Mouse (Mus musculus): Measurements from ENCODE around the gene Rbms1. TPM values are rescaled to one million over a fixed set of nuclear protein-coding genes. Genes with fewer than 3 reads are reported as not detected.

Rbms1 gene
- total RNA-seq, 2 experiments from 2014 or later: 12.1 to 17.5 TPM

DNA sequence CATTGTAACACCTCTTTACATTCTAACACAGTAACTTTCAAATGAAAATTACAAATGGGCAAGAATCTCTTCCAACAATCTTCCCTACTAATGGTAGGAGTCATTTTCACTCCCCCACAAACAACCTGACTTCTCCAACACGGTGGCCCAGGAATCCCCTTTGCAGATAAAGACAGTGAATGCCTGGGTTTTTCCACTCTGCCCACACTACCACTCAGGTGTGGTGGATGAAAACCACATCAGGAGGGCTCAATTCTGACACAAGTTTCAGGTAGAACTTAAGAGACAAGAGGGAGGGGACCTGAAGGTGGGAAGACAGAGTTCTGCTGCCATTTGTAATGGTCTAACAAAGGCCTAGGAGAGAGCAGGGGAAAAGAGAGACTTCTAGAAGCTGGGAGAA is 97.1 kb downstream of the Rbms1 start:
- H3K27ac ChIP-seq: no peak overlapping the region
- H3K4me3 ChIP-seq: no peak overlapping the region
- no peak for TF ChIP-seq CTCF (conservative IDR thresholded peaks at IDR 0.05)
- DNase-seq (ENCODE audit: low spot score in 2 of 2): no peak

DNA sequence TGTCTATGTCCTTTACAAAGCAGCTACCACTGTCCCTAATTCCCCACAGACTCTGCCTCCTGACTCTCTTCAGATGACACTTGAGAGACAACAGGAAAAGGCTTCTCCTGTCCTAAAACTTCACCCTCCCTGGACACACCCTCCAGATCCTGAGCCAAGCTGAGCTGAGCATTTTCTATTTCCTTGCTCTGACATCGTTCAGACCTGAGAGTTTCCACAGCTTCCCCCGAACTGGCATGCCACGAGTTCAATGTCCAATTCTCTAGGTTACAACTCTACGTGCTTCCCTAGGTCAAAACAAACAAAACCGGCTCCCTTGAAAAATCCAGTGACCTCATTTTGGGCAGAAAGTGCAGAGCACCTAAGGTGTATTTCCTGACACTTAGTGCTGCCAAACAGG is 98.0 kb downstream of the Rbms1 start:
- TF ChIP-seq CTCF (conservative IDR thresholded peaks at IDR 0.05): no peak
- H3K4me3 ChIP-seq: no peak overlapping the region
- no peak overlapping the region for H3K27ac ChIP-seq
- no peak for DNase-seq (ENCODE audit: low spot score in 2 of 2)

DNA sequence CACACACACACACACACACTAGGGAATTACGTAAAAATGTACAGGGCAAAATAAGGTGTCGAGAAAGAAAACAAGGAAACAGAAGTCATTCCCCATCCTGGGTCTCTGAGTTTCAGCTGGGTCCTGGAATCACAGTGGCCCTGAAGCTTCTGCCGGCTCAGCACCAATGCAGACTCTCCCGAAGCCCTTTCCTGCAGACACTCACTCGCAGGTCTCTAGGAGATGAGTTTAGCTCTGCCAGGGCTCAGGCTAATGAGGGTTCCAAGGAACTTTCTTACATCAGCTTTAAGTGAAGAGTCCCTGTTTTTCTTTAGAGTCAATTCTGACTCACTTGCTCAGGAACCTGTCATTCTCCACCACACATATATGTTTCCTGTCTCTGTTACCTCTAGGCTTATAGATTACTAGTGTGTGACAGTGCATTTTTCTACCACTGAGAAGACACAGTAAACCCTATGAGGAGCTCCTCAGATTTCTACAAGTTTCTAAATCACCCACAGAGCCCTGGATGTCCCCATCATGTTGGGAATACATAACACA is 98.7 kb downstream of the Rbms1 start:
- no peak for TF ChIP-seq CTCF (conservative IDR thresholded peaks at IDR 0.05)
- no peak for DNase-seq (ENCODE audit: low spot score in 2 of 2)
- Histone ChIP-seq H3K4me3 (no peak overlapping the region), H3K27ac (no peak overlapping the region)

DNA sequence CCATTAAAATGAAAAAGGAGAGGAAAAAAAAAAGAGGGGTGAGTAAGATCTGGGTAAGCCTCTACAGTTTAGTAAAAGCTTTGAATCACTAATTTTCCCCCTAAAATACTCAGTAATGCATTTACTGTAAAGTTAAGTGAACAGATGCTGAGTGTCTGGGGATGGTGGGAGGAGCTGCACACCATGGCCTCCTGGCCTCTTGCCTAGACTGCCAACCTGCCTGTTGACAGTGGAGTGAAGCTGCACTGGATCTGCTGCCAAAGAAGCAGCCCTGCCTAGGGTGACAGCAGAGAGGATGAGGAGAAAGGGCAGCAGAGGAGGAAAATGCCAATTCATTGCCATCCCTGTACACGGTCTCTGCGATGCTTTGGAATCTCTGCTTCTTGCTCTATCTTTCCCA is 99.2 kb downstream of the Rbms1 start:
- Histone ChIP-seq H3K27ac (no peak overlapping the region), H3K4me3 (no peak overlapping the region)
- DNase-seq (ENCODE audit: low spot score in 2 of 2): peak; percentile 71 to 75
- no peak for TF ChIP-seq CTCF (conservative IDR thresholded peaks at IDR 0.05)

DNA sequence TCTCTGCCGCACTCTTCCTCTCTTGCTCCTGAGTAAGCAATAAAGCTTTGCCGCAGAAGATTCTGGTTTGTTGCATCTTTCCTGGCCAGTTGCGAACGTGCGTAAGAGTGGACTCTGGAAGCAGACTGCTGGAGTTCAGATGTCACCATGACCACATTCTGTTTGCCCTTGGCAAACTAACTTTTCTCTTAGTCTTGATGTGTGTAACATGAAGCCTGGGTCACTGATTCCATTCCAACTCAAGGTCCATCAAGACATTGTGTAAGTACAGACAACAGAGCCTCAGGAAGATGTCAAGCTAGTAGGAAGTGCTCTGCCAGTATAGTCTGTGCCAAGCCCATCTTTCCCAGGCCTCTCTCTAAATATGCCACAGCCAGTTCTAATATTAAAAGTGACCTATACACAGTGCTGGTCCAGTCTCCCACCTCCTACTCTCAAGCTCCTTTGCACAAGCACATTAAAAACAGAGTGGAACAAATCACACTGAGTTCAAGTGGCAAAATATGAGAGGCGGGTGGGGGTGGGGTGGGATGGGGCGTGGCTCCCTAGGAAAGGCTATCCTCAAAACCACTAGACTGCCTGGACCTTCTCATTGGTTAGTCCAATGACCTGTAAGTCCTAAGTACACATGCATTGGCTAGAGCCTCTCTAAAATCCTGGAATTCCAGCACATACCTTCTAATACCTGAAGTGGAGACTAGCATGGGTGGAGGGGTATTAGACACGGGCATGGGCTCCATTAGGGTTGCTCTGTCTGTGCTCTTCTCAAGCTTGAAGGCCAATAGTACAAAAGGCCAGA is 99.9 kb downstream of the Rbms1 start:
- no peak overlapping the region for H3K4me3 ChIP-seq
- no peak for TF ChIP-seq CTCF (conservative IDR thresholded peaks at IDR 0.05)
- no peak overlapping the region for H3K27ac ChIP-seq
- no peak for DNase-seq (ENCODE audit: low spot score in 2 of 2)

DNA sequence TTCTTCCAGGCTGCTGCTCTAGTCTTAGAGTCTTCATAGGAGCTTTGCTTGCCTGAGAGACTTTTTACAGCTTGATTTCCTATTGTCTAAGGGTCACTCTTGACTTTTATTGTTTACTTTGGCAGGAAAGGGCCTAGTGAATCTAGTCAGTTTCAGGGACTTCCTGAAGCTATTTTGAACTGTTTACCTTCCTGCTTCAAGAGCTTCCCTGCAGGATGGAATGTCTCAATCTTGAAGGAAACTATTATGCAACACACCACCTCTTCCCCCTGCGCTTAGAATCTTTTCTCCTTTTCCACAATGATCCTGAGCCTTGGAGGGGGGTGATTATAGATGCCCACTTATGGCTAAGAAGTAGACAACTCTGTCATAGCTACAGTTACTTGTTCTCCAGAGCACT is 104.9 kb downstream of the Rbms1 start:
- Histone ChIP-seq H3K4me3 (no peak overlapping the region), H3K27ac (no peak overlapping the region)
- no peak for TF ChIP-seq CTCF (conservative IDR thresholded peaks at IDR 0.05)
- no peak for DNase-seq (ENCODE audit: low spot score in 2 of 2)

DNA sequence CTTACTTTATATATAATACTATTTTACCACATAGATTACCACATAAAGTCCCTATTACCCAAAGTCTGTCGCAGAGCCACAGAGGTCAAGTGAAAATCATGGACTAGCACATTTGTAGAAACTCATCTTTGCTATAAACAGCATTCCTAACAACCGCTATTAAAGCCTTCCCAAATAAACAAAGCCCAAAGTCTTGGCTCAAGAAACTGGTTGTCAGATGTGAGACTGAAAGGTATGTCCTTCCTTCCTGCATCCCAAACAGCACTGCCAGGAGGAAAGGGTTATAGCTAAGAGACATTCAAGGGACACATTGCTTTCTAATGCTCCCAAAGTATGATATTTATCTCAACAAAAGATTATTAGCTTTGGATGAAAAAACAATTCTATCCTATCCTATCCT is 106.9 kb downstream of the Rbms1 start:
- no peak for TF ChIP-seq CTCF (conservative IDR thresholded peaks at IDR 0.05)
- H3K4me3 ChIP-seq: no peak overlapping the region

DNA sequence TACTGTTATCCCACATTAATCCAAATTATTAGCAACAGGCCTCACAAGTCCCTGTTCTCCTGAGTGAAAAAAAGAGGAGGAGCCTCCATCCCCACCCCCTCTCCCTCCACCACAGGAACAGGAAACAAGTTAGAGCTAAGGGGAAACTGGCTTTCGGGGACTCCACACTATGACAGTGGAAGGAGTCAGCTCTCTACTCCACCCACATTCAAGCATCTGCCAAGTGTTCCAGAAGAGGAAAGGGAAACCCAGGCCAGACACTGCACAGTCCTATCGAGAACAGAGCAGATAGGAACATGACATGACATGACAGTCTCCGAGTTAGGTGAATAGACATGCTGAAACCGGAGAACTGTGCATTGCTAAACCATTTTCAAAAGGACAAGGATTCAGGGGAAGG is 108.0 kb downstream of the Rbms1 start:
- no peak overlapping the region for H3K4me3 ChIP-seq
- no peak overlapping the region for H3K27ac ChIP-seq
- no peak for TF ChIP-seq CTCF (conservative IDR thresholded peaks at IDR 0.05)
- peak in 1 of 2 experiments; percentile 19 for DNase-seq (ENCODE audit: low spot score in 2 of 2)

More for the DNA sequence above, 106.9 kb downstream of the Rbms1 start:
- no peak overlapping the region for H3K27ac ChIP-seq
- DNase-seq (ENCODE audit: low spot score in 2 of 2): no peak

DNA sequence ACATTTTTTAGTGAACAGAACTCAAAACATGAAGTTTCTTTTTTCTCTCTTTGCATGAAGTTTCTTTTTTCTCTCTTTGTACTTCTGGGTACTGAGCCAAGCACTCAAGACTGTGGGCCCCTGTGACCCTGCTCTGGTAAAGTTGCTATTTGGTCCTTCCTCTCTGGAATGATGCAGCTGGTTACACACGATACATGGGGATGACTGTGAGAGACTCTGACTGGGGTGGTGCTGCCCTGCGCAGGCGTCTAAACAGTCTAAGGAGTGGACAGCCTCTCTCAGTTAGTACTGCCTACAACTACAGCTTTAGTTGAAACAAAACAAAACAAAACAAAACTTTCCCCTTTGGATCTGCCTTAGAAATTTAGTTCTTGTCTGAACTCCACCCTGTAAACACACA is 111.1 kb downstream of the Rbms1 start:
- DNase-seq (ENCODE audit: low spot score in 2 of 2): no peak
- TF ChIP-seq CTCF (conservative IDR thresholded peaks at IDR 0.05): no peak
- Histone ChIP-seq H3K4me3 (no peak overlapping the region), H3K27ac (no peak overlapping the region)

DNA sequence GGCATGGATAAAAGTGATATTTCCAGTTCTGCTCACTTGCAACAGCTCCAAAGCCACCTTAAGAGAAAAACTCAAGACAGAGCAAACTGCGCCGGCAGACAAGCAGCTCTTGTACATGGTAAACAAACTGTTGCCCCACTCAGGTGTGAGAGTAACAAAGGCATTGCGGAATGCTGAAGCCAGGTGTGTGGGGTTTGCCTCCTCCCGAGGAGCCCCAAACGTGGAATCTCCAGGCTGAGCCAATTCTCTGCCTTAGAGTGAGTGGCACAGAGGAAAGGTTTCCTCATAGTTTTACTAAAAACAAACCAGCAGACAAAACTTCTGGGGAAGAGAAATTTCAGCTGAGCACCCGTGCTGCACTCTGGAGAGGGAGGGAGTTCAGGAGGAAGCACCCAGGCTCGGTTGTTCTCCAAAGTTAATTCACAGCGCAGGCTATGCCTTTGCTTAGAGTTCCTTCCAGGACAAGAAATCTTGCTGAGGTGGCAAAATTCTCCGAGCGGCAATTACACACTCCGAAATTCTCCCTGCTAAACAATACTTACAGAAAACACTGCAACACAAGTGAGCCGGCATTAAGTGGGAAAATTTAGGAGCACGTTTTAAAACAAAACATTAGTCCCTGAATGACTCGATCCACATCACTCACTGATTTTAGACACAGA is 111.8 kb downstream of the Rbms1 start:
- no peak overlapping the region for H3K4me3 ChIP-seq
- no peak for TF ChIP-seq CTCF (conservative IDR thresholded peaks at IDR 0.05)
- H3K27ac ChIP-seq: no peak overlapping the region

DNA sequence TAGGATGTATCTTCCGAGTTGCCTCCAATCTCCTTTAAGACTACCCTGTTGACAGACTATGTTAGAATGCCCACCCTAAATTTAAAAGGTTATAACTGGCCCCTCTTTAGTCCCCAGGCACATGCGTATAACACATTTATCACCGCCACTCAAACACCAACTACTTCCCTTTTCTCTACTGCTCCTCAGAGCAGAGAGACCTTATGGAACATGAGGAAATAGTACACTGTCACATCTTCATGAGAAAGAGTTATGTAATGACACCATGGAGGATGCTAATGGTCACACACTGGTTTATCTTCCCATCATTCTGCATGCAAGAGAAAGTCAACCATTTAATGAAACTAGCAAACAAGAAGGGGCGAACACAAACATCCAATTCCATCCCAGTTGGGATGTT is 114.5 kb downstream of the Rbms1 start:
- no peak for DNase-seq (ENCODE audit: low spot score in 2 of 2)
- TF ChIP-seq CTCF (conservative IDR thresholded peaks at IDR 0.05): no peak
- Histone ChIP-seq H3K27ac (no peak overlapping the region), H3K4me3 (no peak overlapping the region)

More for the DNA sequence above, 111.8 kb downstream of the Rbms1 start:
- DNase-seq (ENCODE audit: low spot score in 2 of 2): no peak

DNA sequence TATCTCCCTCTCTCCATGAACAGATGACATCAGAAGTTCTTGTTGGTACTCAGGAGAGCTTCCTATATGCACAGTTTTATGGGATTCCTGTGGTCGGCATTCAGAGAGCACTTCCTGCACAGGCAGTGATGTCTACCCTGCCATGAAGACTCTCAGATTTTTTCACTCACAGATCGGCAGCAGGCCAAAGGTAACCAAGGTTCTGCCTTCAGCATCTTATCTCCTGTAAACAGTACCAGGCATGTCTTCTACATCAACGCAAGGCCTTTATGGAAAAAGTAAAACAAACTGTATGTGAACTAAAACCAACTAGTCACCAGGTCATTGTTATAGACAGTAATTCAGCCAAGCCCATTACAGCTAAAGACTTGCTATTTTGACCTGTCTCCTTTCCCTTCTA is 115.0 kb downstream of the Rbms1 start:
- no peak overlapping the region for H3K27ac ChIP-seq
- no peak for DNase-seq (ENCODE audit: low spot score in 2 of 2)
- no peak for TF ChIP-seq CTCF (conservative IDR thresholded peaks at IDR 0.05)
- no peak overlapping the region for H3K4me3 ChIP-seq

DNA sequence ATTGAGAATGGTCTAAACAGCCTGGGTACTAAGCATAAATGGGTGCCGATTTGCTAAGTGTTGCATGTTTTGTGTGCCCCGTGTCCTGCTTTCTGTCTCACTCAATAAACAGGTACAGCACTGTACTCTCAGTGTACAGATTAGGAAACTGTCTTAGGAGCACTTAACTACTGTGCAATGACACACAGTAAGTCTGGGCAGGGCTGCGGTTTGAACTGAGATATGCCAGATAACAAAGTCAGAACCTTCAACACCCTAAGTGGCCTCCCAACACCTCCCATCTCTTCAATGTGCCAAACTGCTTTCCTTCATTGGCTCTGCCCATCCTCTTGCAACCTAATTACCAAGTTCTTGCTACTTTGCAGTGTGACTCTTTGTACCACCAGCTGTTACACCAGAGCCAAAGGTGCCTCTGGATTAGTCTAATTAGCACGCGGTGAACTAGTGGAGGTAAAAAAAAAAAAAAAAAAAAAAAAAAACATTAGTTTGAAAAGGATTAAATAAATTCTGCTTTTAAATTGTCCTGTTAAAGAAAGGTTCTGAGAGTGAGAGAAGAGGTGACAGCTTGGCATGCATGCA is 117.6 kb downstream of the Rbms1 start:
- no peak overlapping the region for H3K27ac ChIP-seq
- DNase-seq (ENCODE audit: low spot score in 2 of 2): no peak
- H3K4me3 ChIP-seq: no peak overlapping the region
- TF ChIP-seq CTCF (conservative IDR thresholded peaks at IDR 0.05): no peak

Data from layer of hippocampus, adult 2 months (tissue).